Mouse (Mus musculus) left cerebral cortex, adult 9 months (tissue): ENCODE data around the gene Sp7.

ENCODE experiments used
- DNase-seq, 2 experiments: peaks; one replicate each; pipeline ENCODE4 v3.0.0; 2022; ENCODE audit warnings: low spot score in 2 of 2

The Sp7 gene

GRCm38 (mm10) chr15:102388942-102389341, 22.0 kb upstream of the Sp7 start:
- no peak for DNase-seq

- DNase-seq, result no peak
Observed at GRCm38 (mm10) chr15:102386640-102387039, 19.7 kb upstream of the Sp7 start.

- DNase-seq, result no peak
Observed at GRCm38 (mm10) chr15:102383671-102384070, 16.7 kb upstream of the Sp7 start.

- peak in 1 of 2 experiments; percentile 82 for DNase-seq
Observed at GRCm38 (mm10) chr15:102381575-102381974, 14.6 kb upstream of the Sp7 start.

- no peak for DNase-seq
Observed at GRCm38 (mm10) chr15:102377810-102378262, 10.9 kb upstream of the Sp7 start.

- DNase-seq, result peak; percentile 57 to 77
Observed at GRCm38 (mm10) chr15:102377163-102377543, 10.2 kb upstream of the Sp7 start.

GRCm38 (mm10) chr15:102376453-102377162, 9.6 kb upstream of the Sp7 start:
- DNase-seq, result no peak

GRCm38 (mm10) chr15:102370727-102371126, 3.7 kb upstream of the Sp7 start:
- no peak for DNase-seq

- DNase-seq, result no peak
Observed at GRCm38 (mm10) chr15:102369972-102370371, 3.0 kb upstream of the Sp7 start.

GRCm38 (mm10) chr15:102366238-102366637, 744 bp downstream of the Sp7 start:
- no peak for DNase-seq

GRCm38 (mm10) chr15:102364678-102365077, 2.3 kb downstream of the Sp7 start:
- no peak for DNase-seq

- no peak for DNase-seq
Observed at GRCm38 (mm10) chr15:102362648-102363047, 4.3 kb downstream of the Sp7 start.

GRCm38 (mm10) chr15:102358834-102359233, 8.1 kb downstream of the Sp7 start:
- no peak for DNase-seq

- DNase-seq, result no peak
Observed at GRCm38 (mm10) chr15:102358126-102358525, 8.9 kb downstream of the Sp7 start.

GRCm38 (mm10) chr15:102356501-102357325, 10.3 kb downstream of the Sp7 start:
- DNase-seq, result no peak

- DNase-seq, result peak; percentile 43 to 51
Observed at GRCm38 (mm10) chr15:102355871-102356441, 11.0 kb downstream of the Sp7 start.

GRCm38 (mm10) chr15:102355134-102355870, 11.7 kb downstream of the Sp7 start:
- peak in 1 of 2 experiments; percentile 36 for DNase-seq

GRCm38 (mm10) chr15:102353986-102354385, 13.0 kb downstream of the Sp7 start:
- no peak for DNase-seq

- no peak for DNase-seq
Observed at GRCm38 (mm10) chr15:102352177-102352576, 14.8 kb downstream of the Sp7 start.

GRCm38 (mm10) chr15:102350942-102351291, 16.1 kb downstream of the Sp7 start:
- no peak for DNase-seq

- peak; percentile 74 to 95 for DNase-seq
Observed at GRCm38 (mm10) chr15:102350138-102350941, 16.6 kb downstream of the Sp7 start, which contains the start of gene Aaas. TSS of gene Aaas (minus strand) at chr15:102350771.
